Mouse (Mus musculus): ENCODE data around the gene Nxt1. TPM values are rescaled to one million over a fixed set of nuclear protein-coding genes. Genes with fewer than 3 reads are reported as not detected.
A peak's percentile ranks its signal among the peaks of the same experiment; 100 is the strongest.

Gene Nxt1
- polyA plus RNA-seq, 1 experiment from 2014 or later = 49.2 TPM

GRCm38 (mm10) chr2:148663458-148663857 is 8.9 kb upstream of the Nxt1 start:
- no peaks in the 10 kb centered on the region for H3K36me3 ChIP-seq
- WGBS = 93% methylated on average over 1 of the region's 1 CpGs
- H3K4me2 ChIP-seq = no peak overlapping the region
- H3K4me3 ChIP-seq = no peak overlapping the region
- no peaks in the 10 kb centered on the region for H3K27me3 ChIP-seq
- H3K9ac ChIP-seq = no peak overlapping the region
- no peak for ATAC-seq (ENCODE audit: low read depth)
- no peaks in the 10 kb centered on the region for H3K9me3 ChIP-seq
- no peak overlapping the region for H3K27ac ChIP-seq (replicated peaks)
- no peaks in the 10 kb centered on the region for H3K4me1 ChIP-seq (replicated peaks)

GRCm38 (mm10) chr2:148677801-148678200 is 5.4 kb downstream of the Nxt1 start:
- ATAC-seq (ENCODE audit: low read depth) = peak; percentile 49
- Histone ChIP-seq H3K36me3 (peaks cover 24% of the 10 kb centered on the region), H3K4me2 (peak overlapping the region; percentile 91), H3K9me3 (no peaks in the 10 kb centered on the region), H3K27me3 (no peaks in the 10 kb centered on the region), H3K4me1 (replicated peaks) (peaks cover 68% of the 10 kb centered on the region), H3K9ac (peak overlapping the region; percentile 71), H3K4me3 (peak overlapping the region; percentile 45), H3K27ac (replicated peaks) (peak overlapping the region; percentile 89)
- WGBS = 4% methylated on average over 26 of the region's 26 CpGs

DNA sequence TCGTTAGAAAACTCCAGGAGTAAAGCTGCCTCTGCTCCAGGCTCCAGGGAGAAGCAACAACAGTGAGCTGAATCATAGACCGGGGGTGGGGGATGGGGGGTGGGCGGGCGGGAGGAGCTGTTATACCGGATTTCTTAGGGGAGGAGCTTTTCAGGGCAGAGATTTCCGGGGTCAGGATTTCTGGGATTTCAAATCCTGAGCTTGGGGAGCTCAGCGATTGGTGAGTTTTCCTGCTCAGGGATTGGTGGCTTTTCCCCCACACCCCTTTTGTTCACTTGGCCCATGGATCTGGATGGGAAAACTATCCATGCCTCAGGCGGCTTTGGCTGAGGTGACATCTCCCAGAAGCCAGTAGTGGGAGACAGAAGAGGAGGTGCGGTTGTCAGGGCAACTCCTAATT is 6.9 kb downstream of the Nxt1 start:
- Histone ChIP-seq H3K9me3 (no peaks in the 10 kb centered on the region), H3K4me3 (peak overlapping the region; percentile 22), H3K4me2 (peak overlapping the region; percentile 91), H3K9ac (peak overlapping the region; percentile 56), H3K27ac (replicated peaks) (peak overlapping the region; percentile 89), H3K27me3 (no peaks in the 10 kb centered on the region), H3K36me3 (peaks cover 34% of the 10 kb centered on the region), H3K4me1 (replicated peaks) (peaks cover 56% of the 10 kb centered on the region)
- WGBS = 4% methylated on average over 9 of the region's 9 CpGs
- peak; percentile 3; the same call in 1 of the 2 replicates for ATAC-seq (ENCODE audit: low read depth)

GRCm38 (mm10) chr2:148680775-148681291 is 8.4 kb downstream of the Nxt1 start, which contains the start of gene Gzf1:
Gene Gzf1, plus strand, starts transcription at chr2:148681023.
- H3K27me3 ChIP-seq = no peaks in the 10 kb centered on the region
- no peaks in the 10 kb centered on the region for H3K9me3 ChIP-seq
- peak within 1 kb of the TSS; percentile 91 for H3K4me2 ChIP-seq
- ATAC-seq (ENCODE audit: low read depth) = peak; percentile 92
- H3K4me3 ChIP-seq = peak within 1 kb of the TSS; percentile 74
- under 1% methylated on average over 39 of the region's 39 CpGs for WGBS
- H3K36me3 ChIP-seq = peaks cover 38% of the 10 kb centered on the region
- H3K4me1 ChIP-seq (replicated peaks) = peaks cover 55% of the 10 kb centered on the region
- H3K9ac ChIP-seq = peak within 1 kb of the TSS; percentile 91
- H3K27ac ChIP-seq (replicated peaks) = peak within 1 kb of the TSS; percentile 89

DNA sequence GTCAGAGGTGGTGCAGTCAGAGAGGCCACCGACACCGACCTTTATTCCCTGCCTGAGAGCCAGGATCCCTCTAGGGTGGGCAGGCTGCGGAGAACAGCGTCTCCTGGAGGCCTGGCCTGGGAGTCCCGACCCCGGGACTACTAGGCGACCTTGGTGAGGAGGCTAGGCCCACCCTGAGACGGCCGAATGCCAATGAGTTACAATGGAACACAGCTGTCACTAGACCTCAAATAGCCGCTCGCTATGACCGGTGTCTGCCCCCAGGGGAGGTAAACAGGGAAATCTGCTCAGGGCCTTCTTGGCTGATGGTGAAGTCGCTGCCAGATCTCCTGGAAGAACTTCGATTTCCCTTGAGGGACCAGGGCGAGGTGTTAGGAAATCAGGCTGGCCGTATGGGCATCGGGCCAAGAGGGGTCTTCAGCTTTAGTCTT is 9.1 kb downstream of the Nxt1 start:
- peak overlapping the region; percentile 91 for H3K9ac ChIP-seq
- no peaks in the 10 kb centered on the region for H3K9me3 ChIP-seq
- no peaks in the 10 kb centered on the region for H3K27me3 ChIP-seq
- ATAC-seq (ENCODE audit: low read depth) = peak; percentile 59
- H3K4me2 ChIP-seq = peak overlapping the region; percentile 91
- peaks cover 38% of the 10 kb centered on the region for H3K36me3 ChIP-seq
- 11% methylated on average over 17 of the region's 17 CpGs for WGBS
- peak overlapping the region; percentile 89 for H3K27ac ChIP-seq (replicated peaks)
- H3K4me3 ChIP-seq = peak overlapping the region; percentile 74
- peaks cover 57% of the 10 kb centered on the region for H3K4me1 ChIP-seq (replicated peaks)

- Histone ChIP-seq H3K36me3 (peaks cover 46% of the 10 kb centered on the region), H3K27me3 (no peaks in the 10 kb centered on the region), H3K27ac (replicated peaks) (no peak overlapping the region), H3K4me3 (no peak overlapping the region), H3K4me1 (replicated peaks) (peaks cover 51% of the 10 kb centered on the region), H3K4me2 (no peak overlapping the region), H3K9me3 (no peaks in the 10 kb centered on the region), H3K9ac (no peak overlapping the region)
- 94% methylated on average over 1 of the region's 1 CpGs for WGBS
- no peak for ATAC-seq (ENCODE audit: low read depth)
Observed at GRCm38 (mm10) chr2:148683031-148683430, 10.6 kb downstream of the Nxt1 start.

DNA sequence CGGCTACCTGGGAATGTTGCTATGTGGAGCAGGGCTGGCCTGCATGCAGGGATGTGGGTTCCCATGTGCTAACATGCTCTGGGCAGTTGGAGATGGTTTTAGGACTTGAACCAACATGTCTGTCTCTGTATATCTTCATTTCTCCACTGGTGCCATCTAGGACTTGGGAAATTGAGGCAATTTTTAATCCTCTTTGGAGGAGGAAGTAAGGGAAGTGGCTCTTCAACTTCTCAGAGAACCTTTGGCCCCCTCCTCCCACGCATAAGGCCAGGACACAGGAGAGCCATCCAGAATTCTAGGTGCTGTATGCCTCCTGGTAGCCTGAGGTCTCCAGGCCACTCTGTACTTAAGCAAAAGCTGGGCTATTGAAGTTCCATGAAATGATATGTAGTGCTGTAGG is 12.6 kb downstream of the Nxt1 start:
- Histone ChIP-seq H3K9me3 (no peaks in the 10 kb centered on the region), H3K9ac (no peak overlapping the region), H3K27me3 (no peaks in the 10 kb centered on the region), H3K27ac (replicated peaks) (no peak overlapping the region), H3K36me3 (peaks cover 59% of the 10 kb centered on the region), H3K4me1 (replicated peaks) (peaks cover 33% of the 10 kb centered on the region), H3K4me2 (no peak overlapping the region), H3K4me3 (no peak overlapping the region)
- ATAC-seq (ENCODE audit: low read depth) = no peak
- WGBS = 95% methylated on average over 2 of the region's 2 CpGs

- H3K4me2 ChIP-seq = no peak overlapping the region
- H3K4me3 ChIP-seq = no peak overlapping the region
- H3K4me1 ChIP-seq (replicated peaks) = peaks cover 27% of the 10 kb centered on the region
- no peaks in the 10 kb centered on the region for H3K9me3 ChIP-seq
- no peak for ATAC-seq (ENCODE audit: low read depth)
- WGBS = 92% methylated on average over 3 of the region's 3 CpGs
- H3K9ac ChIP-seq = no peak overlapping the region
- no peaks in the 10 kb centered on the region for H3K27me3 ChIP-seq
- H3K27ac ChIP-seq (replicated peaks) = no peak overlapping the region
- H3K36me3 ChIP-seq = peaks cover 67% of the 10 kb centered on the region
Observed at GRCm38 (mm10) chr2:148685709-148686108, 13.3 kb downstream of the Nxt1 start.

DNA sequence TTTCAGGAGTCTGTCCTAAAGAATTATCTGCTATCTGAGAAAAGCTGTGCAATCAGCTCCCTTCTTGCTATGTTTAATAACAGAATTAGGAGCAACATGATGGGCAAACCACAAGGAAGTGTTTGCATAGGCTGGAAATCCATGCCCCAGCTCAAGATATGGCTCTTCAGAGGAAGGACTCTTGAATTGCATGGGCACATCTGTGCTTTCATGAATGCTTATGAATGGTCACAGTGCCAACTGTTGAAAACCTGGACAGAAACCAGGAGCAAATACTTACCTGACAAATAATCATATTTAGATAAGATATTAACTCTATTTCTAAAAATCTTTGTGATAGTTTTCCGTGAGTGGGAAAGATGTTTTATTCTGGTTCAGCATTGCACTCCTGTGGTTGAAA is 14.5 kb downstream of the Nxt1 start:
- peaks cover 78% of the 10 kb centered on the region for H3K36me3 ChIP-seq
- WGBS = 100% methylated on average over 1 of the region's 1 CpGs
- H3K9ac ChIP-seq = no peak overlapping the region
- no peaks in the 10 kb centered on the region for H3K27me3 ChIP-seq
- H3K9me3 ChIP-seq = no peaks in the 10 kb centered on the region
- H3K4me3 ChIP-seq = no peak overlapping the region
- no peak overlapping the region for H3K27ac ChIP-seq (replicated peaks)
- no peak for ATAC-seq (ENCODE audit: low read depth)
- peaks cover 21% of the 10 kb centered on the region for H3K4me1 ChIP-seq (replicated peaks)
- no peak overlapping the region for H3K4me2 ChIP-seq

DNA sequence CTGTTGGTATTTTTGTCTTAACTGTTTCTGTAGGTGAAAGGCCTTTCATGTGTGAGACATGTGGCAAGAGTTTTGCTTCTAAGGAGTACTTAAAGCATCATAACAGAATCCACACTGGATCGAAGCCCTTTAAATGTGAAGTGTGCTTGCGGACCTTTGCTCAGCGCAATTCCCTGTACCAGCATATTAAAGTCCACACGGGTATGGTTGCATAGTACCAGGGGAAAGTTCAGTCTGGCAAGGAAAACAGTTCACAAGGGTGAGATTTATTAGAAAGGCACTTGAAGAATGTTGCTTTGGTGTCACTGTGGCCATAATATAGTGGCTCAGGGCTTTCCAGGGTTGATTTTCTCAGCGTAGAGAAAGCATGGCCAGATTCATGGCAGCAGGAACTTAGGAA is 15.6 kb downstream of the Nxt1 start:
- H3K27me3 ChIP-seq = no peaks in the 10 kb centered on the region
- H3K4me3 ChIP-seq = no peak overlapping the region
- H3K27ac ChIP-seq (replicated peaks) = no peak overlapping the region
- H3K4me2 ChIP-seq = no peak overlapping the region
- peaks cover 86% of the 10 kb centered on the region for H3K36me3 ChIP-seq
- H3K4me1 ChIP-seq (replicated peaks) = peaks cover 10% of the 10 kb centered on the region; the same call in 1 of the 2 replicates
- ATAC-seq (ENCODE audit: low read depth) = no peak
- H3K9me3 ChIP-seq = no peaks in the 10 kb centered on the region
- whole genome bisulfite sequencing = 93% methylated on average over 5 of the region's 5 CpGs
- no peak overlapping the region for H3K9ac ChIP-seq

DNA sequence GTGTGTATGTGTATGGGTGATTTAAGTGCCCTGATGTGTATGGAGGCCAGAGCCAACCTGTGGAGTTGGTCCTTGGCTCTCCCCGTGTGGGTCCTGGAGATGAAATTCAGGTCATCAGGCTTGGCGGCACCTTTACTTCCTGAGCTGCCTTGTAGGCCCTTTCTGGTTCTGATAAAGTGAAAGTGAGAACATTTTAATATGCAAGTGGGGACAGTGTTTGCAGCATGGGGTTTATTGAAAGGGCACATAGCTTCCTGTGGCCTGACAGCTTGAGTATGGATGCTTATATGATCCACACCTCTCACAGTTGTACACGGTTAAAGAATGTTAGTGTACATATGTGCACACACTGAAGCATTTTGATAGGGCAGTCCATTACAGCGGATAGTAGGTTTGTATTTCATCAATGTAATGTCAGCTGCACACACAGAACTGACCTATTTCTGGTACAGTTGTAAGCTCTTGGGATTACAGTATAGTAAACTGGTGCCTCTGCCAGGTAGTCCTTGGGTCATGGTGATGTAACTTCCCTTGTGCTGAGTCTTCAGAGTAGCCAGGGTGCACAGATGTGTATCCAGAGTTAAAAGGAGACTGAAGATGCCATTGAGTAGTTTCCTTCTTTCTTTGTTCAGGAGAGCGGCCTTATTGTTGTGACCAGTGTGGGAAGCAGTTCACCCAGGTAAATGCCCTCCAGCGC is 17.2 kb downstream of the Nxt1 start:
- Histone ChIP-seq H3K4me1 (replicated peaks) (0 out of 2 replicates have a peak, but pooled peaks cover 9% of the 10 kb centered on the region), H3K4me2 (no peak overlapping the region), H3K4me3 (no peak overlapping the region), H3K9me3 (no peaks in the 10 kb centered on the region), H3K27me3 (no peaks in the 10 kb centered on the region), H3K27ac (replicated peaks) (no peak overlapping the region), H3K9ac (no peak overlapping the region), H3K36me3 (peaks cover 90% of the 10 kb centered on the region)
- no peak for ATAC-seq (ENCODE audit: low read depth)
- whole genome bisulfite sequencing = 94% methylated on average over 6 of the region's 6 CpGs

DNA sequence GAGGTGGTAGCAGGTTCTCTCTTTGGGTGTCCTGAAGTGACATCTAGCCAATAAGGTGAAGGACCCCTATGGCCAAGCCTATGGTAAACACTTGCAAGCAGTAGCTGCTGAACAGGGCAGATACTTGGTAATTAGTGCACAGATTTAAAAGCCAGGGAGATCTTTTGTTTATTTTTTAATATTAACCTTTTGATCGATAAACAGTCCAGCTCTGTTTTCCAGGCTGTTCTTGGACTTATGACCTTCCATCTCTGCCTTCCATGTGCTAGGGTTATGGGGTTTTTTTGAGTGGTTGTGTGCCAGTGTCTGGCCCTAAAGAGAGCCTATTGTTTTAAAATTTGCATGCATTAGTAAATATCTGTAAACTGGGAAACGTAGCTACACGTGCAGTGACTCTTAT is 17.9 kb downstream of the Nxt1 start:
- Histone ChIP-seq H3K27ac (replicated peaks) (no peak overlapping the region), H3K4me1 (replicated peaks) (0 out of 2 replicates have a peak, but pooled peaks cover 9% of the 10 kb centered on the region), H3K4me3 (no peak overlapping the region), H3K9me3 (no peaks in the 10 kb centered on the region), H3K4me2 (no peak overlapping the region), H3K36me3 (peaks cover 90% of the 10 kb centered on the region), H3K27me3 (no peaks in the 10 kb centered on the region), H3K9ac (no peak overlapping the region)
- WGBS = 92% methylated on average over 3 of the region's 3 CpGs
- ATAC-seq (ENCODE audit: low read depth) = no peak
